Mouse (Mus musculus) right cerebral cortex, postnatal 14 days (tissue): ENCODE data around the gene 4931409K22Rik.
A peak's percentile ranks its signal among the peaks of the same experiment; 100 is the strongest.

Experiments
- DNase-seq: peaks from one replicate; pipeline ENCODE4 v3.0.0; 2022

4931409K22Rik gene

GRCm38 (mm10) chr5:24556709-24557108 is at the start of gene 4931409K22Rik:
4931409K22Rik (minus strand) TSS chr5:24556809.
- DNase-seq = no peak

- no peak for DNase-seq
These were observed 49.5 kb upstream of the 4931409K22Rik start for GRCm38 (mm10) chr5:24605980-24606665.

- DNase-seq = no peak
These were observed 48.8 kb upstream of the 4931409K22Rik start for GRCm38 (mm10) chr5:24605321-24605979.

GRCm38 (mm10) chr5:24604656-24605100 is 48.1 kb upstream of the 4931409K22Rik start:
- DNase-seq = peak; percentile 76

GRCm38 (mm10) chr5:24604080-24604655 is 47.6 kb upstream of the 4931409K22Rik start:
- DNase-seq = no peak

GRCm38 (mm10) chr5:24603431-24604010 is 46.9 kb upstream of the 4931409K22Rik start:
- no peak for DNase-seq

- DNase-seq = no peak
These were observed 46.2 kb upstream of the 4931409K22Rik start for GRCm38 (mm10) chr5:24602751-24603343.

- DNase-seq = peak; percentile 46
These were observed 45.5 kb upstream of the 4931409K22Rik start for GRCm38 (mm10) chr5:24601911-24602750.

GRCm38 (mm10) chr5:24601071-24601835 is 44.6 kb upstream of the 4931409K22Rik start:
- DNase-seq = no peak

- DNase-seq = no peak
These were observed 43.6 kb upstream of the 4931409K22Rik start for GRCm38 (mm10) chr5:24600236-24600635.

- DNase-seq = no peak
These were observed 42.5 kb upstream of the 4931409K22Rik start for GRCm38 (mm10) chr5:24599137-24599536.

GRCm38 (mm10) chr5:24598570-24599006 is 42.0 kb upstream of the 4931409K22Rik start:
- DNase-seq = peak; percentile 72

GRCm38 (mm10) chr5:24597901-24598569 is 41.4 kb upstream of the 4931409K22Rik start:
- DNase-seq = no peak

GRCm38 (mm10) chr5:24597221-24597728 is 40.7 kb upstream of the 4931409K22Rik start:
- peak; percentile 75 for DNase-seq

- peak; percentile 61 for DNase-seq
These were observed 40.0 kb upstream of the 4931409K22Rik start for GRCm38 (mm10) chr5:24596519-24597171.

GRCm38 (mm10) chr5:24595786-24596380 is 39.3 kb upstream of the 4931409K22Rik start:
- no peak for DNase-seq

- DNase-seq = no peak
These were observed 38.7 kb upstream of the 4931409K22Rik start for GRCm38 (mm10) chr5:24595261-24595660.

GRCm38 (mm10) chr5:24594346-24594745 is 37.7 kb upstream of the 4931409K22Rik start:
- DNase-seq = no peak

GRCm38 (mm10) chr5:24593928-24594327 is 37.3 kb upstream of the 4931409K22Rik start:
- DNase-seq = no peak
